Mouse (Mus musculus) lung, embryonic 16.5 days (tissue): ENCODE data around the gene Madd. TPM values are rescaled to one million over a fixed set of nuclear protein-coding genes. Genes with fewer than 3 reads are reported as not detected.

Experiments used
- ATAC-seq: fragments of 200-750 bp; cut with Nextera tagmentation; 2 replicates; pipeline ENCODE4 v1.8.0; 2017; ENCODE audit warnings: low read depth, mild to moderate bottlenecking, moderate library complexity
- H3K27ac ChIP-seq: fragments of 300-500 bp; sonication (generic); 2 replicates; pipeline ENCODE4 v1.5.1; 2014; ENCODE audit warnings: mild to moderate bottlenecking, control low read depth, low read length
- H3K27me3 ChIP-seq: fragments of 300-500 bp; sonication (generic); 2 replicates; pipeline ENCODE4 v1.6.1; 2014; ENCODE audit warnings: low read depth, low read length, mixed read lengths; ENCODE audit not compliant: control insufficient read depth, insufficient read depth
- H3K36me3 ChIP-seq: fragments of 300-500 bp; sonication (generic); 2 replicates; pipeline ENCODE4 v1.6.1; 2014; ENCODE audit warnings: low read length; ENCODE audit not compliant: control insufficient read depth, insufficient read depth
- H3K4me1 ChIP-seq: fragments of 300-500 bp; sonication (generic); replicated peaks from 2 replicates; pipeline ENCODE4 v1.6.1; 2014; ENCODE audit warnings: low read length, mixed read lengths; ENCODE audit not compliant: control insufficient read depth, insufficient read depth
- H3K4me2 ChIP-seq: fragments of 300-500 bp; sonication (generic); 2 replicates; pipeline ENCODE4 v1.6.1; 2014; ENCODE audit warnings: low read depth, low read length, control low read depth
- H3K4me3 ChIP-seq: fragments of 300-500 bp; sonication (generic); 2 replicates; pipeline ENCODE4 v1.5.1; 2014; ENCODE audit warnings: mild to moderate bottlenecking, low read length, control low read depth
- H3K9ac ChIP-seq: fragments of 300-500 bp; sonication (generic); 2 replicates; pipeline ENCODE4 v1.6.1; 2014; ENCODE audit warnings: low read length, control low read depth
- H3K9me3 ChIP-seq: fragments of 300-500 bp; sonication (generic); 2 replicates; pipeline ENCODE4 v1.6.1; 2016; ENCODE audit warnings: low read length; ENCODE audit not compliant: control insufficient read depth
- WGBS: fragments of 180-500 bp; shearing (Covaris S2); extraction: QIAGEN DNeasy Blood & Tissue Kit; methylation state at CpG from one replicate; pipeline ENCODE4 v1.1.7; 2014; 5-methylcytosine and 5-hydroxymethylcytosine counted together
- polyA plus RNA-seq: library from polyadenylated mRNA; unstranded; fragments of >200 nt; fragmentation: Nextera tagmentation; extraction: Ambion mirVana; gene quantifications from 2 replicates; pipeline ENCODE4 v1.2.1, GENCODE M21; 2015

Madd gene
- polyA plus RNA-seq, 1 experiment from 2014 or later: 10.4 TPM

GRCm38 (mm10) chr2:91125101-91125500 lies 58.5 kb downstream of the Madd start:
- no peak overlapping the region for H3K4me3 ChIP-seq
- WGBS: 73% methylated on average over 10 of the region's 10 CpGs
- H3K4me2 ChIP-seq: no peak overlapping the region
- H3K27ac ChIP-seq: no peak overlapping the region
- no peaks in the 10 kb centered on the region for H3K4me1 ChIP-seq
- H3K9ac ChIP-seq: no peak overlapping the region
- H3K36me3 ChIP-seq: no peaks in the 10 kb centered on the region
- H3K27me3 ChIP-seq: no peaks in the 10 kb centered on the region
- no peak for ATAC-seq
- H3K9me3 ChIP-seq: no peaks in the 10 kb centered on the region

DNA sequence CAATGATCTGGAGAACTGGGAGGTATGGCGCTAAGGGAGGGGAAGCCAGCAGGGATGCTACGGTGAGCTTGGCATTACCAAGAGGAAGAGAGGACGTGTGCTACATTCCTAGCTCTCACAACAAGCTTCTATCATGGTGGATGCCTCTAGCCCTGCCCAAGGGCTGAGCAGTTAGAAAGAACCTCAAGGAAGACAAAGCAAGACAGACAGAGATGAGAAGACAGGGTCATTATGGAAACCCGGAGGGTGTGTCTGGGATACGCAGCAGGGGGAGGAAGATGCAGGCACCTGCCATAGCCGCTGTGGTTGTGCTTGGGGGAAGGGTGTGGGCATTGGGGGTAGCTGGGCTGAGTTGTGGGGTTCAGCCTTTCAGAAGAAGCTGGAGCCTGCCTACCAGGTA lies 60.1 kb downstream of the Madd start:
- Histone ChIP-seq H3K4me3 (no peak overlapping the region), H3K9me3 (no peaks in the 10 kb centered on the region), H3K27me3 (no peaks in the 10 kb centered on the region), H3K4me1 (no peaks in the 10 kb centered on the region), H3K9ac (no peak overlapping the region), H3K27ac (no peak overlapping the region), H3K36me3 (no peaks in the 10 kb centered on the region), H3K4me2 (no peak overlapping the region)
- 74% methylated on average over 6 of the region's 6 CpGs for WGBS
- ATAC-seq: no peak

DNA sequence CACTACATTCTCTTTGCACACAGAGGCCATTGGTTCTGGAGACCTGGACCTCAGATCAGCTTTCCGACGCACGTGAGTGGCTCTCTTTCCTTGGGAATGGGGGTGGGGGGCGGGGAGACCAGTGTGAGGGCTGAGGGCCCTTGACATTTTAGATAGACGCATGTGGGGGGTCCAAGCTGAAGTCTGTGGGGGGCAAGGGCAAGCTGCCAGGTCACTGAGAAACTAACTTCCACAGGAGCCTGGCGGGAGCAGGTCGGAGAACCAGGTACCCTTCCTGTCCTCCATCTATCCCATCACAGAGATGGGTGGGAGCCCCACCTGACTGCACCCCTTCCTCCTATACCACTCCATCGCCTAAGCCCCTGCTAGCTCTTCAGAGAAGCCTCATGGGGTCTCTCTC lies 62.1 kb downstream of the Madd start:
- Histone ChIP-seq H3K9ac (no peak overlapping the region), H3K4me3 (no peak overlapping the region), H3K4me1 (no peaks in the 10 kb centered on the region), H3K27me3 (no peaks in the 10 kb centered on the region), H3K36me3 (no peaks in the 10 kb centered on the region), H3K9me3 (no peaks in the 10 kb centered on the region), H3K27ac (no peak overlapping the region), H3K4me2 (no peak overlapping the region)
- ATAC-seq: no peak
- 39% methylated on average over 8 of the region's 8 CpGs for WGBS

DNA sequence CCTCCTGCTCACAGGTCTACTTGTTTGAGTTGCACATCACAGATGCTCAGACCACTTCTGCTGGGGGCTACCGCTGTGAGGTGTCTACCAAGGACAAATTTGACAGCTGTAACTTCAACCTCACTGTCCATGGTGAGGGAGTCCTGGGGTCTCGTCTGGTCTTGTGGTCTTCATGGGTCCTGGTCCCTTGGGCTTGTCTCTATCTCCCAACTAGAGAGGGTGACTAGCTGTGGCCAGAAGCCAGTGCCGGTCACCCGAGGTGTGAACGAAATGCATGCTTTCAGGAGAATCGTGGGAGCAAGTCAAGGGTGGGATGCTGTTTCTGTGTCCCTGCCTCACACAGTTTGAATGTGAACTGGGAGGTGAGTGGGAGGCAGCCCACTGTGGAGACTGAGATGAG lies 62.6 kb downstream of the Madd start:
- no peaks in the 10 kb centered on the region; the same call in 1 of the 2 replicates for H3K27me3 ChIP-seq
- no peak overlapping the region for H3K4me2 ChIP-seq
- no peaks in the 10 kb centered on the region for H3K4me1 ChIP-seq
- no peak overlapping the region for H3K27ac ChIP-seq
- H3K36me3 ChIP-seq: no peaks in the 10 kb centered on the region
- no peak overlapping the region for H3K4me3 ChIP-seq
- WGBS: 70% methylated on average over 6 of the region's 6 CpGs
- no peaks in the 10 kb centered on the region for H3K9me3 ChIP-seq
- ATAC-seq: no peak
- H3K9ac ChIP-seq: no peak overlapping the region

- no peaks in the 10 kb centered on the region for H3K36me3 ChIP-seq
- no peak overlapping the region for H3K27ac ChIP-seq
- no peak overlapping the region for H3K4me2 ChIP-seq
- H3K4me3 ChIP-seq: no peak overlapping the region
- H3K9me3 ChIP-seq: no peaks in the 10 kb centered on the region
- ATAC-seq: no peak
- H3K4me1 ChIP-seq: peaks cover 3% of the 10 kb centered on the region; the same call in 1 of the 2 replicates
- 48% methylated on average over 6 of the region's 6 CpGs for WGBS
- no peaks in the 10 kb centered on the region; the same call in 1 of the 2 replicates for H3K27me3 ChIP-seq
- H3K9ac ChIP-seq: no peak overlapping the region
Observed at GRCm38 (mm10) chr2:91120261-91120671, 63.4 kb downstream of the Madd start.

DNA sequence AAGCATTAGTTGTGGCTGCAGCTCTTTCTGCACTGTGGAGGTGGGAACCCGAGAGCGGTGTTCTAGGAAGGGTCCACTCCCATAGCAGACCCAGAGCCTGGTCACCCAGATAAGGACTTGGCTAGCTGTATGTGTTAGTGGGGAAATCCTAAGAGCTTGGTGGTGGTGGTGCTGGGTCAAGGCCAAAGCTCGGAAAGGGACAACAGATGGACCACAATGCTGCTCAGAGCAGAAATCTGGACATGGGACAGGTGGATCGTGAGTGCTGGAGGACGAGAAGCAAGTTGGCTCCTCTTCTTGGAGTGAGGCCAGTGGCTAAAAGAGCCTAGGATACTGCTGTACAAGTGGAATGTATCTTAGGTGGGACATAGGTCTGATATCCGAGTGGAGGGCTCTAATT lies 64.1 kb downstream of the Madd start:
- 72% methylated on average over 6 of the region's 6 CpGs for WGBS
- H3K9me3 ChIP-seq: no peaks in the 10 kb centered on the region
- ATAC-seq: no peak
- no peaks in the 10 kb centered on the region for H3K36me3 ChIP-seq
- no peak overlapping the region for H3K27ac ChIP-seq
- no peak overlapping the region for H3K4me3 ChIP-seq
- peaks cover 4% of the 10 kb centered on the region; the same call in 1 of the 2 replicates for H3K4me1 ChIP-seq
- H3K27me3 ChIP-seq: no peaks in the 10 kb centered on the region; the same call in 1 of the 2 replicates
- H3K9ac ChIP-seq: no peak overlapping the region
- no peak overlapping the region for H3K4me2 ChIP-seq

GRCm38 (mm10) chr2:91119061-91119460 lies 64.6 kb downstream of the Madd start:
- H3K4me2 ChIP-seq: no peak overlapping the region

GRCm38 (mm10) chr2:91118647-91119046 lies 65.0 kb downstream of the Madd start:
- H3K36me3 ChIP-seq: no peaks in the 10 kb centered on the region
- H3K4me3 ChIP-seq: no peak overlapping the region
- peaks cover 4% of the 10 kb centered on the region; the same call in 1 of the 2 replicates for H3K4me1 ChIP-seq
- H3K9ac ChIP-seq: no peak overlapping the region
- H3K27ac ChIP-seq: no peak overlapping the region
- H3K4me2 ChIP-seq: no peak overlapping the region
- no peaks in the 10 kb centered on the region; the same call in 1 of the 2 replicates for H3K27me3 ChIP-seq
- no peak for ATAC-seq
- no peaks in the 10 kb centered on the region for H3K9me3 ChIP-seq
- WGBS: 73% methylated on average over 1 of the region's 1 CpGs

More at GRCm38 (mm10) chr2:91119061-91119460, 64.6 kb downstream of the Madd start:
- no peak overlapping the region for H3K4me3 ChIP-seq
- no peak for ATAC-seq
- H3K9me3 ChIP-seq: no peaks in the 10 kb centered on the region
- no peaks in the 10 kb centered on the region for H3K36me3 ChIP-seq
- H3K4me1 ChIP-seq: peaks cover 4% of the 10 kb centered on the region; the same call in 1 of the 2 replicates
- H3K27me3 ChIP-seq: no peaks in the 10 kb centered on the region; the same call in 1 of the 2 replicates
- 84% methylated on average over 19 of the region's 19 CpGs for WGBS
- H3K9ac ChIP-seq: no peak overlapping the region
- no peak overlapping the region for H3K27ac ChIP-seq

DNA sequence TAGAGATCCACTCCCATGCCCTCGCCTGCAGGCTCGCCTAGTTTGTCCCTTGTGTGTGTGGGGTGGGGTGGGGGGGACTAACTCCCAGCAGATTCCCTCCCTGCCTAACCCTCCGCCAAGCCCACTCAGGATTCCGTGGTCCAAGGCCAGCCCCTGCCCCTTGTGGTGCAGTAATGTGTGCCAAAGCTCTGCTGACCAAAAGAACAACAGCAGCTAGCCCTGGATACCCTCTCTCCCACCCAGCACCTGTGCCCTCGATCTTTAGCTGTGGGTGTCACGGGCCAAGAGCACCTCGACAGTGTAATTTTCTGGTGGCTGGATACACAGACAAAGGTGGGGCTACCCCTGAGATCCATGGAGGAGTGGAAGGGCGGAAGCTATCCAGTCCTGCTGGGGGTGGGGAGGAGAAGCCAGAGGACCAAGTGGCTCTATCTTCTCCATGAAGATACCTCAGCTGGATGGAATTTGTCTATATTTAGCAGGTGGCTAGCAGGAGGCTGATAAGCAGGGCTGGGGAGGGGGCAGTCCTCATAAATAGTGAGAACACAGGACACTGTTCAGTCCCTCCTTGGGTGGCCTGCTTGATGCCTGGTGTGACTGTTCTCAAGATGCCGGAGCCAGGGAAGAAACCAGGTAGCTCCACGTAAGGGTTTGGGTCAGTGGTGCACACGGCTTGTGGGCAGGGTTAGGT lies 65.9 kb downstream of the Madd start, which contains the start of gene Mybpc3:
Mybpc3 (plus strand) TSS at position 560 of the 691 bp plus-strand sequence.
- 76% methylated on average over 11 of the region's 11 CpGs for WGBS
- Histone ChIP-seq H3K27ac (no peak within 1 kb of the TSS), H3K4me3 (no peak within 1 kb of the TSS), H3K4me1 (peaks cover 4% of the 10 kb centered on the region; the same call in 1 of the 2 replicates), H3K9me3 (no peaks in the 10 kb centered on the region), H3K27me3 (no peaks in the 10 kb centered on the region; the same call in 1 of the 2 replicates), H3K36me3 (no peaks in the 10 kb centered on the region), H3K4me2 (no peak within 1 kb of the TSS), H3K9ac (no peak within 1 kb of the TSS)
- ATAC-seq: no peak
